Mouse (Mus musculus): Measurements from ENCODE around the gene Usp6nl. TPM values are rescaled to one million over a fixed set of nuclear protein-coding genes. Genes with fewer than 3 reads are reported as not detected.

Usp6nl gene
- polyA plus RNA-seq, 1 experiment from 2014 or later = 8.5 TPM

GRCm38 (mm10) chr2:6336013-6336412 lies 13.5 kb downstream of the Usp6nl start:
- Histone ChIP-seq H3K36me3 (ENCODE audit: control insufficient read depth, insufficient read depth, low read length) (no peaks in the 10 kb centered on the region), H3K9ac (ENCODE audit: low read depth, low read length) (no peak overlapping the region), H3K4me2 (no peak overlapping the region), H3K9me3 (ENCODE audit: control insufficient read depth, low read length) (no peaks in the 10 kb centered on the region), H3K27ac (ENCODE audit: low read depth, low read length) (no peak overlapping the region), H3K4me3 (ENCODE audit: low read depth, low read length) (no peak overlapping the region), H3K27me3 (replicated peaks; ENCODE audit: control insufficient read depth, insufficient read depth, low read length) (no peaks in the 10 kb centered on the region), H3K4me1 (replicated peaks; ENCODE audit: control insufficient read depth, insufficient read depth, low read length) (peaks cover 43% of the 10 kb centered on the region)
- WGBS = 82% methylated on average over 1 of the region's 1 CpGs
- ATAC-seq (replicated peaks; ENCODE audit: low FRiP score) = no peak
- DNase-seq (ENCODE audit: low spot score) = no peak

DNA sequence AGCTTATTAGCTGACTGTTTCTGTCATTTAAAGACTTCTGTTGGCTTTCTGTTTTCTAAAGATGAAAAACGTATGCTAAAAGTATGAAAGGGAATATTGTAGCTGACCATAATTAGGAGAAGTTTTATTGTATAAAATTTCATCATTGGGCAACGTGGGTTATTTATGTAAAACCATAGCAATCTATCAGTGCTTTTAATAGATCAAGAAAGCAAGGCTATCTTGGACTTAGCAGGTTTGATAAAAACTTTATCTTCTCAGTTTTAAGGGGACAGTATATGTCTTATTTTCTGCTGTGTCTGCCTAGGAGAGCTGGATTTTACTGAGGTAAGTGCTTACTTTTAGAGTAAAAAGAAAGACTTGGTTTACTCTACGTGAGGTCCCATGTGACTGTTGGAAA lies 14.2 kb downstream of the Usp6nl start:
- peaks cover 37% of the 10 kb centered on the region for H3K4me1 ChIP-seq (replicated peaks; ENCODE audit: control insufficient read depth, insufficient read depth, low read length)
- no peaks in the 10 kb centered on the region for H3K9me3 ChIP-seq (ENCODE audit: control insufficient read depth, low read length)
- H3K9ac ChIP-seq (ENCODE audit: low read depth, low read length) = no peak overlapping the region
- no peaks in the 10 kb centered on the region for H3K27me3 ChIP-seq (replicated peaks; ENCODE audit: control insufficient read depth, insufficient read depth, low read length)
- DNase-seq (ENCODE audit: low spot score) (no peak), ATAC-seq (replicated peaks; ENCODE audit: low FRiP score) (no peak)
- H3K4me3 ChIP-seq (ENCODE audit: low read depth, low read length) = no peak overlapping the region
- H3K36me3 ChIP-seq (ENCODE audit: control insufficient read depth, insufficient read depth, low read length) = no peaks in the 10 kb centered on the region
- H3K27ac ChIP-seq (ENCODE audit: low read depth, low read length) = no peak overlapping the region
- no peak overlapping the region for H3K4me2 ChIP-seq
- 70% methylated on average over 3 of the region's 3 CpGs for WGBS

GRCm38 (mm10) chr2:6337436-6337835 lies 15.0 kb downstream of the Usp6nl start:
- DNase-seq (ENCODE audit: low spot score) (no peak), ATAC-seq (replicated peaks; ENCODE audit: low FRiP score) (no peak)
- Histone ChIP-seq H3K36me3 (ENCODE audit: control insufficient read depth, insufficient read depth, low read length) (no peaks in the 10 kb centered on the region), H3K27ac (ENCODE audit: low read depth, low read length) (no peak overlapping the region), H3K9me3 (ENCODE audit: control insufficient read depth, low read length) (no peaks in the 10 kb centered on the region), H3K4me1 (replicated peaks; ENCODE audit: control insufficient read depth, insufficient read depth, low read length) (peaks cover 29% of the 10 kb centered on the region), H3K27me3 (replicated peaks; ENCODE audit: control insufficient read depth, insufficient read depth, low read length) (no peaks in the 10 kb centered on the region), H3K4me2 (no peak overlapping the region), H3K4me3 (ENCODE audit: low read depth, low read length) (no peak overlapping the region), H3K9ac (ENCODE audit: low read depth, low read length) (no peak overlapping the region)
- 86% methylated on average over 2 of the region's 2 CpGs for WGBS

GRCm38 (mm10) chr2:6338031-6338629 lies 15.7 kb downstream of the Usp6nl start:
- Histone ChIP-seq H3K9me3 (ENCODE audit: control insufficient read depth, low read length) (no peaks in the 10 kb centered on the region), H3K27ac (ENCODE audit: low read depth, low read length) (no peak overlapping the region), H3K4me1 (replicated peaks; ENCODE audit: control insufficient read depth, insufficient read depth, low read length) (peaks cover 28% of the 10 kb centered on the region), H3K4me3 (ENCODE audit: low read depth, low read length) (no peak overlapping the region), H3K4me2 (no peak overlapping the region), H3K27me3 (replicated peaks; ENCODE audit: control insufficient read depth, insufficient read depth, low read length) (no peaks in the 10 kb centered on the region), H3K9ac (ENCODE audit: low read depth, low read length) (no peak overlapping the region), H3K36me3 (ENCODE audit: control insufficient read depth, insufficient read depth, low read length) (no peaks in the 10 kb centered on the region)
- no peak for ATAC-seq (replicated peaks; ENCODE audit: low FRiP score)
- DNase-seq (ENCODE audit: low spot score) = no peak
- 75% methylated on average over 9 of the region's 9 CpGs for WGBS

DNA sequence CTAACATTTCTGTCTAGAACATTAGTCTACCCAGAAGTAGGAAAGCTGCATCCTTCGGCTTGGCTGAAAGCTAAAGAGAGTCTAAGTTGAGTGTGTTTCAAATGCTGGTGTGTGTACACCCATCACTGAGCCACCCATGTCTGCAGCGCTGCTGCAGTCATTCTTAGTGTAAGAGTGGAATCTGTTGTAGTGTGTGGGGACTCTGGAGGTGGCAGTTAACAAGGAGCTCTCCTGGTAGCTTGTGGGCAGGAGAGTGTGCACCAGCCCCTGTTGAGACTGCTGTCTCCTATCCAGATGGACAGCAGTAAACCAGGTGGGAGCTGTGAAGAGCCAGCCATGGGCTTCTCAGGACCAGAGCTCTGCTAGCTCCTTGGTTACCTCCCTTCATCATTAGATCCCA lies 18.0 kb downstream of the Usp6nl start:
- H3K9ac ChIP-seq (ENCODE audit: low read depth, low read length) = no peak overlapping the region
- no peak overlapping the region for H3K4me2 ChIP-seq
- DNase-seq (ENCODE audit: low spot score) = no peak
- ATAC-seq (replicated peaks; ENCODE audit: low FRiP score) = no peak
- no peaks in the 10 kb centered on the region for H3K9me3 ChIP-seq (ENCODE audit: control insufficient read depth, low read length)
- no peaks in the 10 kb centered on the region for H3K27me3 ChIP-seq (replicated peaks; ENCODE audit: control insufficient read depth, insufficient read depth, low read length)
- no peak overlapping the region for H3K4me3 ChIP-seq (ENCODE audit: low read depth, low read length)
- H3K4me1 ChIP-seq (replicated peaks; ENCODE audit: control insufficient read depth, insufficient read depth, low read length) = peaks cover 13% of the 10 kb centered on the region
- 87% methylated on average over 2 of the region's 2 CpGs for WGBS
- H3K36me3 ChIP-seq (ENCODE audit: control insufficient read depth, insufficient read depth, low read length) = no peaks in the 10 kb centered on the region
- no peak overlapping the region for H3K27ac ChIP-seq (ENCODE audit: low read depth, low read length)

DNA sequence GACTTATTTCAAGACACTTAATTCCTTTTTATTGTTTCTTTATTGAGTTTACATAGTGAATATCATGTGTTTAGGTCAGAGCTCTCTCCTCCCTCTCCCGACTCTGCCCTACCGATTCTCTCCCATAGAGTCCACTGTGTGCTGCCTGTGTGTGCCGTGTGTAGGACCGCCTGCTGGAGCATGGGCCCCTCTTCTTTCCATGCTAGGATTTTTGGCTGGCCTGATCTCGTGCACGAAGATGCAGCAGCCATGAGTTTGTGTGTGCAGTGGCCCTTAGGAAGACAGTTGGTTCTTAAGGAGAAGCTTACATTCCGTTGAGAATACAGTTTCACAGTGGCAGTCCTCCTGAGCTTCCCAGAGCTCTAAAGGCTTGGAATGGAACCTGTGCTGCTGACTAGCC lies 19.0 kb downstream of the Usp6nl start:
- Histone ChIP-seq H3K9me3 (ENCODE audit: control insufficient read depth, low read length) (no peaks in the 10 kb centered on the region), H3K4me2 (no peak overlapping the region)
- 90% methylated on average over 7 of the region's 7 CpGs for WGBS

DNA sequence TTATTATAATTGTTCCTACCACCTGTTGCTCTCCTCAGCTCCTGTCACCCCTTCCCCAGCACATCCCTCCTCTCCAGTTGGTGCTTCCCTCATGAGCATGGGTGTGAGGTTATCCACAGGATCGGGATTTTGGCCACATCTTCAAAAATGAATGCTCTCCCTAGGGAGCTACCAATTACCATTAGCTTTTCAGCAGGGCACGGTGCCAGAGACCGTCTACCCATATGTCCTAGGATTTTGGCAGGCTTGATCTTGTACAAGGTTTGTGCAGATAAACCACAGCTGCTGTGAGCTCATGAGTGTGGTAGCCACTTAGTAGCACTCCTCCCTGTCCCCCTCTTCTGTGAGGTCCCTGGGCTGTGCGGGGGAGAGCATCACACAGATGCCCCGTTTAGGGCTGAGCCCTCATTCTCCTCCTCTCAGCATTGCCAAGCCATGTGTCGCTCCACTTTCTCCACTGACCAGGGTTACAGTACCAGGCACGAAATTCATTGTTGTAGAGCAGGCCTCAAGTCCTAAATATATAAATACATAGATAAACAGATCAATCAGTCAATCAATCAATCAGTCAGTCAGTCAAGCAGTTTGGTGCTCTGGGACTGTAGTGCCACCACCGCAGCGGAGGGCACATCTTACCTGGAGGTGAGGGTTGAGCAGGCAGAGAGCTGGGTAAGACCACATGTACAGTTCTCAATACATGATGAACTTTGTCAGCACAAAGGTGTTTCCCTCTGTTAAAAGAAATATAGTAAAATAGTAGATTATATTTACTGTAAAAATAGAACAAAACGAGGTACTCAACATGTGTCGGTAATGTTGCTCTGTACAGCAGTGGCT lies 27.0 kb downstream of the Usp6nl start:
- DNase-seq (ENCODE audit: low spot score) (no peak), ATAC-seq (replicated peaks; ENCODE audit: low FRiP score) (no peak; the same call in 1 of the 2 replicates)
- Histone ChIP-seq H3K27ac (ENCODE audit: low read depth, low read length) (no peak overlapping the region), H3K9me3 (ENCODE audit: control insufficient read depth, low read length) (no peaks in the 10 kb centered on the region), H3K4me3 (ENCODE audit: low read depth, low read length) (no peak overlapping the region), H3K9ac (ENCODE audit: low read depth, low read length) (no peak overlapping the region), H3K4me1 (replicated peaks; ENCODE audit: control insufficient read depth, insufficient read depth, low read length) (peaks cover 22% of the 10 kb centered on the region), H3K4me2 (no peak overlapping the region), H3K36me3 (ENCODE audit: control insufficient read depth, insufficient read depth, low read length) (peaks cover 2% of the 10 kb centered on the region; the same call in 1 of the 2 replicates), H3K27me3 (replicated peaks; ENCODE audit: control insufficient read depth, insufficient read depth, low read length) (no peaks in the 10 kb centered on the region)
- 87% methylated on average over 11 of the region's 11 CpGs for WGBS

More for the DNA sequence above, 19.0 kb downstream of the Usp6nl start:
- no peak for DNase-seq (ENCODE audit: low spot score)
- H3K27ac ChIP-seq (ENCODE audit: low read depth, low read length) = no peak overlapping the region
- H3K9ac ChIP-seq (ENCODE audit: low read depth, low read length) = no peak overlapping the region
- no peaks in the 10 kb centered on the region for H3K27me3 ChIP-seq (replicated peaks; ENCODE audit: control insufficient read depth, insufficient read depth, low read length)
- H3K4me3 ChIP-seq (ENCODE audit: low read depth, low read length) = no peak overlapping the region
- ATAC-seq (replicated peaks; ENCODE audit: low FRiP score) = no peak
- peaks cover 13% of the 10 kb centered on the region; the same call in 1 of the 2 replicates for H3K4me1 ChIP-seq (replicated peaks; ENCODE audit: control insufficient read depth, insufficient read depth, low read length)
- no peaks in the 10 kb centered on the region; the same call in 1 of the 2 replicates for H3K36me3 ChIP-seq (ENCODE audit: control insufficient read depth, insufficient read depth, low read length)

DNA sequence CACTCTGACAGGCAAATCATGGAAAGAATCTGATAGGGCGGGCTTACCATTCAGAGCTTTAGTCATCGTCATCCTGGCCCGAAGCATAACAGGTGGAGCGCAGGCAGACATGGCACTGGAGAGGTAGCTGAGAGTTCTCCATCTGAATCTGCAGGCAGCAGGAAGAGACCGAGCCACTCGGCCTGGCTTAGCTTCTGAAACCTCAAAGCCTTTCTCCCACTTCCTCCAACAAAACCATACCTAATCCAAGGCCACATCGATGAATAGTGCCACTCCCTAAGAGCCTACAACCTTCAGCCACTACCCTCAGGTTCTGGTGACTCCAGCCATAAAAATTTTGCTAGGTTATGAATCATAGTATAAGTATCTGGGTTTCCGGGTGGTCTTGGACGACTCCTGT lies 27.7 kb downstream of the Usp6nl start:
- Histone ChIP-seq H3K36me3 (ENCODE audit: control insufficient read depth, insufficient read depth, low read length) (peaks cover 2% of the 10 kb centered on the region; the same call in 1 of the 2 replicates), H3K9me3 (ENCODE audit: control insufficient read depth, low read length) (no peaks in the 10 kb centered on the region), H3K9ac (ENCODE audit: low read depth, low read length) (no peak overlapping the region), H3K4me1 (replicated peaks; ENCODE audit: control insufficient read depth, insufficient read depth, low read length) (peaks cover 22% of the 10 kb centered on the region), H3K4me3 (ENCODE audit: low read depth, low read length) (no peak overlapping the region), H3K4me2 (no peak overlapping the region), H3K27me3 (replicated peaks; ENCODE audit: control insufficient read depth, insufficient read depth, low read length) (no peaks in the 10 kb centered on the region), H3K27ac (ENCODE audit: low read depth, low read length) (no peak overlapping the region)
- ATAC-seq (replicated peaks; ENCODE audit: low FRiP score) = no peak
- 80% methylated on average over 9 of the region's 9 CpGs for WGBS
- no peak for DNase-seq (ENCODE audit: low spot score)
